Mouse (Mus musculus): Measurements from ENCODE around the gene Pdlim5. TPM values are rescaled to one million over a fixed set of nuclear protein-coding genes. Genes with fewer than 3 reads are reported as not detected.

Gene Pdlim5
- polyA plus RNA-seq, 1 experiment from 2014 or later = 241 TPM

DNA sequence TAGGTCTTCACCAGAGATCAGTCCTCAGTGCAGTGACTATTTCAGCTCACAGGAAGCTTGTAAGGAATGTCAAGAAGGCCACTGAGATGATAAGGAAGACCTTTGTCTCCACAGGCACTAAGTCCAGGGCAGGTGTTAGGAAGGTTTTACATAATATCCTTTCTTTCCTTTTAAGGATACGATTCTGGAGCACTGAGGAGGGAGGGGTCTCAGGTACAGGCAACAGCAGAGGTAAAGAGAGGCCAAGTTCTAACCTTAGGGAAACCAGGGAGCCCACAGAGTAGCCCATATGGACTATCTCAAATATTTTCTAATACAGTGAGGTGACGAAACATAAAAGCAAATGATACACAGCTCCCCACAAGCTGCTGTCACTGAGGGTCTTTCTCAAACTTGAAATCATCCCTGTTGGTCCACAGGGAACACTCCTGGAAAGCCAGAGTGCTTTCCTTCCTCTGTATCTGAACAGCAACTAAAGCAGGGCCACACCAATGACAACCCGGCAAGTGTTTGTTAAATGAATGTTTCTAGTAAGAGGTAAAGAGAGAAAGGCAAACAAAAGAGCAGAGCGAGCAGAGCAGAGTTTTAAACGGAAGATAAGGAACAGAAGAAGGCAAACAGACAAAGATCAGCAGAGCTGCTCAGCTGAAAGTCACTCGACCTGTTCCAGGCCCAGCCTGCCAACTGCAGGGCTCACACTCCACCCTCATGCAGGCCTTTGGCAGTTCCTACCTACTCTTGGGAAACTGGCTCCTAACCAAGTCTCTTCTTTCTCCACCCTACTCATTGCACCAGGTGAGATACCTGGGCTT is 55.9 kb downstream of the Pdlim5 start:
- Histone ChIP-seq H3K4me1 (ENCODE audit: control insufficient read depth in 2 of 2, insufficient read depth in 2 of 2, low read length in 2 of 2) (peaks cover 14 to 25% of the 10 kb centered on the region in 2 experiments), H3K27ac (replicated peaks in 1 of 2; ENCODE audit: control insufficient read depth in 1 of 2, insufficient read depth in 1 of 2, low read depth in 2 of 2, low read length in 2 of 2) (peak overlapping the region; percentile 60 to 74), H3K4me3 (ENCODE audit: control insufficient read depth in 1 of 2, insufficient read depth in 1 of 2, low read depth in 1 of 2, low read length in 2 of 2) (no peak overlapping the region), H3K36me3 (ENCODE audit: control insufficient read depth, insufficient read depth, low read length) (peaks cover 15% of the 10 kb centered on the region), H3K27me3 (ENCODE audit: control insufficient read depth, insufficient read depth, low read length) (no peaks in the 10 kb centered on the region), H3K9me3 (ENCODE audit: control insufficient read depth, low read length) (no peaks in the 10 kb centered on the region), H3K9ac (ENCODE audit: low read length) (0 out of 2 replicates have a peak overlapping the region, but pooled peaks have one; percentile 36), H3K4me2 (ENCODE audit: low read length) (no peak overlapping the region)
- no peak for ATAC-seq (ENCODE audit: insufficient number of reproducible peaks, insufficient read depth, low FRiP score, low read depth)
- WGBS = 13% methylated on average over 6 of the region's 6 CpGs

DNA sequence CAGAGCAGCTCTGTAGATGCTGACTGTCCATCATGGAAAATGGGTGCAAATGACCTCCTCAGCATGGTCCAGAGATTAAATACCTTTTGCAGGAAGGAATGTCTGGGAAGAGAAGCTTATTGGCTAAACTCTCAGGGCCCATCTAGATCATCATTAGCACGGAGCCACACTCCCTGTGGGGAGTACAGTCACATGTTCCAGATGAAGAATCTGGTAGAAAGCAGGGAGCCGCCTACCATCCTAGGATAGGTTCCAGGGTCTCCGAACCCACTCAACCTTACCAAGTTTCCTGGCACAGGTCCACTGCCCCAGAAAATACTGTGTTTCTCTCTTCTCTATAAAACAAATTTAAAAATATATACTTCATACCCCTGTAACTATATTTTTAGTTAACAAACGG is 57.4 kb downstream of the Pdlim5 start:
- Histone ChIP-seq H3K27ac (replicated peaks in 1 of 2; ENCODE audit: control insufficient read depth in 1 of 2, insufficient read depth in 1 of 2, low read depth in 2 of 2, low read length in 2 of 2) (no peak overlapping the region), H3K4me2 (ENCODE audit: low read length) (no peak overlapping the region), H3K4me1 (ENCODE audit: control insufficient read depth in 2 of 2, insufficient read depth in 2 of 2, low read length in 2 of 2) (peaks cover 14 to 37% of the 10 kb centered on the region in 2 experiments), H3K27me3 (ENCODE audit: control insufficient read depth, insufficient read depth, low read length) (no peaks in the 10 kb centered on the region), H3K9me3 (ENCODE audit: control insufficient read depth, low read length) (no peaks in the 10 kb centered on the region), H3K9ac (ENCODE audit: low read length) (no peak overlapping the region), H3K4me3 (ENCODE audit: control insufficient read depth in 1 of 2, insufficient read depth in 1 of 2, low read depth in 1 of 2, low read length in 2 of 2) (no peak overlapping the region), H3K36me3 (ENCODE audit: control insufficient read depth, insufficient read depth, low read length) (peaks cover 15% of the 10 kb centered on the region)
- ATAC-seq (ENCODE audit: insufficient number of reproducible peaks, insufficient read depth, low FRiP score, low read depth) = no peak
- 62% methylated on average over 4 of the region's 4 CpGs for WGBS

DNA sequence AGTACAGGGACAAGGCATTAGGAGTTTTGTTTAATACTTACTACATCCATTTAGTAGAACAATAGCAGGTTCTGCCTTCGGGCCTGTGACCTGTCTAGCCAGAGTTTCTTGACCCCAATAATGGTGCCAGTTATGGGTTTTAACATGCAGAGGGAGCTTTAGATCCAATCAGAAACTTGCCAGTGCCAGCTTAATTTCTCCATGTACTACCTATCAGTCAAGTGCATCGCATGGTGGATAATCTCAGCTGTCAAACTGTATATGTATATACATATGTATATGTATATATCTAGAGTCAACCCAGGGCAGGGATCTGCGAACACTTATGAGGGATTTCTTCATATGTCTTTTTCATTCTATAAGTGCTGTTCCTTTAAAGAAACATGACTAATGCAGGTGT is 61.0 kb downstream of the Pdlim5 start:
- H3K4me2 ChIP-seq (ENCODE audit: low read length) = no peak overlapping the region
- no peak overlapping the region for H3K4me3 ChIP-seq (ENCODE audit: control insufficient read depth in 1 of 2, insufficient read depth in 1 of 2, low read depth in 1 of 2, low read length in 2 of 2)
- no peak overlapping the region for H3K9ac ChIP-seq (ENCODE audit: low read length)
- no peak overlapping the region for H3K27ac ChIP-seq (replicated peaks in 1 of 2; ENCODE audit: control insufficient read depth in 1 of 2, insufficient read depth in 1 of 2, low read depth in 2 of 2, low read length in 2 of 2)
- peaks cover 8 to 40% of the 10 kb centered on the region in 2 experiments for H3K4me1 ChIP-seq (ENCODE audit: control insufficient read depth in 2 of 2, insufficient read depth in 2 of 2, low read length in 2 of 2)
- H3K27me3 ChIP-seq (ENCODE audit: control insufficient read depth, insufficient read depth, low read length) = no peaks in the 10 kb centered on the region
- no peaks in the 10 kb centered on the region for H3K9me3 ChIP-seq (ENCODE audit: control insufficient read depth, low read length)
- peaks cover 7% of the 10 kb centered on the region for H3K36me3 ChIP-seq (ENCODE audit: control insufficient read depth, insufficient read depth, low read length)
- ATAC-seq (ENCODE audit: insufficient number of reproducible peaks, insufficient read depth, low FRiP score, low read depth) = no peak
- WGBS = 90% methylated on average over 3 of the region's 3 CpGs

DNA sequence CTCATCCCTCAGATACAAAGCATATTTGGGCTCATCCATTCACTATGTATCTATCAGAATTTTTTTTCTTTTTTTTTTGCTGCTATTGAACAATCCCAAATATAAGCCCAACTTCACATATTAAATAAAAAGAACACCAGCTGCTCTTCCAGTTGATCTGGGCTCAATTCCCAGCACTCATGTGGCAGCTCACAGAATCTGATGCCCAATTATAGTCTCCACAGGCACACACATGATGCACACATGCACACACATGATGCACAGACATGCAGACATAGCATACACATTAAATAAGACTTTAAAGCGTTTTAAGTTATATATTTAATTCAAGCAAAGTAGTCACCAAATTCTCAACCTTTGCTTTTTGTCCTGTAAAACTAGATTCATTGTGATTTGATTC is 62.0 kb downstream of the Pdlim5 start:
- Histone ChIP-seq H3K9ac (ENCODE audit: low read length) (no peak overlapping the region), H3K36me3 (ENCODE audit: control insufficient read depth, insufficient read depth, low read length) (peaks cover 7% of the 10 kb centered on the region), H3K27ac (replicated peaks in 1 of 2; ENCODE audit: control insufficient read depth in 1 of 2, insufficient read depth in 1 of 2, low read depth in 2 of 2, low read length in 2 of 2) (no peak overlapping the region), H3K4me2 (ENCODE audit: low read length) (no peak overlapping the region), H3K9me3 (ENCODE audit: control insufficient read depth, low read length) (no peaks in the 10 kb centered on the region), H3K27me3 (ENCODE audit: control insufficient read depth, insufficient read depth, low read length) (no peaks in the 10 kb centered on the region), H3K4me1 (ENCODE audit: control insufficient read depth in 2 of 2, insufficient read depth in 2 of 2, low read length in 2 of 2) (peaks cover 5 to 30% of the 10 kb centered on the region in 2 experiments; a peak in 3 of 4 replicates), H3K4me3 (ENCODE audit: control insufficient read depth in 1 of 2, insufficient read depth in 1 of 2, low read depth in 1 of 2, low read length in 2 of 2) (no peak overlapping the region)
- no peak for ATAC-seq (ENCODE audit: insufficient number of reproducible peaks, insufficient read depth, low FRiP score, low read depth)
- 91% methylated on average over 1 of the region's 1 CpGs for WGBS

DNA sequence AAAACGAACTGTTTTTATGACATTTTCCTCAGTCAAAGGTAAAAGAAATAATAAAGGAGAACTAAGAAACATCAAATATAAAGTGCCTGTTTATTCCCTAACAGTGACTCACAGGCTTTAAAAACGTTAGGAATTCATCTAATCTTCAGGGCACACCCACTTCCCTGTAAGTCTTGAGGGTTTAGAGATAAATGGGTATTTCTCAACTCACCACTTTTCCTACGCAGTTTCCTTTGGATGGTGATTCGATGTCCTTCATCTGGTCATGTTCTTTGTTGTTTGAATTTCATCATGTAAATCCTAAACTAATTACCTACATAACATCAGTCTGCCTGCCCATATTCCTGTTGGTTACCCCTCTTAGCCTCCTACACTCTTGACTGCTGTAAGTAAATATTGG is 62.8 kb downstream of the Pdlim5 start:
- peaks cover 2 to 30% of the 10 kb centered on the region in 2 experiments; a peak in 3 of 4 replicates for H3K4me1 ChIP-seq (ENCODE audit: control insufficient read depth in 2 of 2, insufficient read depth in 2 of 2, low read length in 2 of 2)
- no peaks in the 10 kb centered on the region for H3K9me3 ChIP-seq (ENCODE audit: control insufficient read depth, low read length)
- H3K9ac ChIP-seq (ENCODE audit: low read length) = no peak overlapping the region
- ATAC-seq (ENCODE audit: insufficient number of reproducible peaks, insufficient read depth, low FRiP score, low read depth) = no peak
- H3K27me3 ChIP-seq (ENCODE audit: control insufficient read depth, insufficient read depth, low read length) = no peaks in the 10 kb centered on the region
- no peak overlapping the region for H3K27ac ChIP-seq (replicated peaks in 1 of 2; ENCODE audit: control insufficient read depth in 1 of 2, insufficient read depth in 1 of 2, low read depth in 2 of 2, low read length in 2 of 2)
- no peak overlapping the region for H3K4me3 ChIP-seq (ENCODE audit: control insufficient read depth in 1 of 2, insufficient read depth in 1 of 2, low read depth in 1 of 2, low read length in 2 of 2)
- H3K36me3 ChIP-seq (ENCODE audit: control insufficient read depth, insufficient read depth, low read length) = peaks cover 3% of the 10 kb centered on the region
- peak overlapping the region; percentile 6; the same call in 1 of the 2 replicates for H3K4me2 ChIP-seq (ENCODE audit: low read length)
- WGBS = 24% methylated on average over 4 of the region's 4 CpGs

DNA sequence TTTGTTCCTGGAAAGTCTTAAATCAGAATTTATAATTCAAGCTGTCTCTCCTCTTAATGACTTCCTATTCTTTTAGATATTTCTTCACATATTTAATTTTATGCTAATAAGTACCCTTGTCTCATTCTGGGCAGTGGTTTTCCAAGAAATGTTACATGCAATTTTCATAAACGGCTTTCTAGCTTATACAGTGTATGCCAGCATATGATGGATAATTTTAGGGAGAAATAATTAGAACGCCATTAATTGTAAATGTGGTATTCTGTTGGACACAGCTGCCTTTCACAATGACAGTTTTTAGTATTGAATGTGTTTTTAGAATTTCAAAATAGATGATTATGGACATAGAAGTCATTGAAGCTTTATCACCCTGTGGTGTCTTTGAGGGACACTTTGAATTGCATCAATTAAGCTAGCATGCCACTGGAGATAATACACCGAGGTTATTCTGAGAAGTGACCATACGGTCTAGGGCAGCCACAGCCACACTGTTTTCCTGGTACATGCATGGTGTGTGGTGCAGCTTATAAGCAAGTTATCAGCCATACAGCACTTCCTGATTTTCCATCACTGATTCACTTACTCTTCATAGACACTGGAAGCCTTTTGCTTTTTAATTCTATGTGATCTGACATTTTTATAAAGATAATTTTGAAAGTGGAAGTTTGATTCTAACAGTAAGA is 63.5 kb downstream of the Pdlim5 start:
- peak overlapping the region; percentile 6; the same call in 1 of the 2 replicates for H3K4me2 ChIP-seq (ENCODE audit: low read length)
- no peaks in the 10 kb centered on the region for H3K9me3 ChIP-seq (ENCODE audit: control insufficient read depth, low read length)
- H3K9ac ChIP-seq (ENCODE audit: low read length) = no peak overlapping the region
- no peak overlapping the region for H3K4me3 ChIP-seq (ENCODE audit: control insufficient read depth in 1 of 2, insufficient read depth in 1 of 2, low read depth in 1 of 2, low read length in 2 of 2)
- no peaks in the 10 kb centered on the region for H3K27me3 ChIP-seq (ENCODE audit: control insufficient read depth, insufficient read depth, low read length)
- peak overlapping the region in 1 of 2 experiments; percentile 12; a peak in 1 of 4 replicates for H3K27ac ChIP-seq (replicated peaks in 1 of 2; ENCODE audit: control insufficient read depth in 1 of 2, insufficient read depth in 1 of 2, low read depth in 2 of 2, low read length in 2 of 2)
- H3K4me1 ChIP-seq (ENCODE audit: control insufficient read depth in 2 of 2, insufficient read depth in 2 of 2, low read length in 2 of 2) = peaks cover 0 to 30% of the 10 kb centered on the region in 2 experiments; a peak in 2 of 4 replicates
- ATAC-seq (ENCODE audit: insufficient number of reproducible peaks, insufficient read depth, low FRiP score, low read depth) = no peak
- H3K36me3 ChIP-seq (ENCODE audit: control insufficient read depth, insufficient read depth, low read length) = no peaks in the 10 kb centered on the region; the same call in 1 of the 2 replicates
- 49% methylated on average over 4 of the region's 4 CpGs for WGBS

DNA sequence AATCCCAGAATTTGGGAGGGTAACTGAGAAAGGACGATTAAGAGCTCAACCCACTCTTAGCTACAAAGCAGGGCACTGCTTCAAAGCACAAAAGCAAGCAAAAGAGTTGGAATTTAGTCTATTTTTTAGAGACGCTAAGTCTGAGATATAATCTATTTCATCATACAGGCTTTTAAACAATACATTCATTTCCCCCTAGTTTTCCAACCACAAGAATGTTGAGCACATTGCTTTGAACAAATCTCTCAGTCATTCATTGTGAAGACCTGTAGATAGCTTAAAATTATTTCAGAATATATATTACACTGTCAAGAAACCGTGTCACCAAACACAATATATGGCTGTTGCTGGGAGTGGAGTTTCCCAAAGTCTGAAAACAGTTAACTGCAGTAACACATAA is 65.1 kb downstream of the Pdlim5 start:
- Histone ChIP-seq H3K4me2 (ENCODE audit: low read length) (no peak overlapping the region), H3K9me3 (ENCODE audit: control insufficient read depth, low read length) (no peaks in the 10 kb centered on the region), H3K27ac (replicated peaks in 1 of 2; ENCODE audit: control insufficient read depth in 1 of 2, insufficient read depth in 1 of 2, low read depth in 2 of 2, low read length in 2 of 2) (no peak overlapping the region), H3K27me3 (ENCODE audit: control insufficient read depth, insufficient read depth, low read length) (no peaks in the 10 kb centered on the region), H3K9ac (ENCODE audit: low read length) (no peak overlapping the region), H3K4me3 (ENCODE audit: control insufficient read depth in 1 of 2, insufficient read depth in 1 of 2, low read depth in 1 of 2, low read length in 2 of 2) (no peak overlapping the region), H3K36me3 (ENCODE audit: control insufficient read depth, insufficient read depth, low read length) (no peaks in the 10 kb centered on the region; the same call in 1 of the 2 replicates), H3K4me1 (ENCODE audit: control insufficient read depth in 2 of 2, insufficient read depth in 2 of 2, low read length in 2 of 2) (peaks cover 0 to 30% of the 10 kb centered on the region in 2 experiments; a peak in 2 of 4 replicates)
- WGBS = 83% methylated on average over 3 of the region's 3 CpGs
- no peak for ATAC-seq (ENCODE audit: insufficient number of reproducible peaks, insufficient read depth, low FRiP score, low read depth)
